Comparison of ENCODE assay signal across 8 mouse cellular contexts in genomic region chr1:137900621-137901071, GRCm38 (mm10).
DNase-seq lines count a peak whose midpoint lies in the region; ATAC-seq and TF ChIP-seq lines count a peak whose summit lies in the region.

No protein-coding gene starts in this region.

- ATAC-seq in heart, embryonic 12.5 days (ENCODE audit: insufficient number of reproducible peaks, low FRiP score), result no peak
- peak; percentile 12 for ATAC-seq in megakaryocyte progenitor cell, adult 5-6 weeks (replicated peaks; ENCODE audit: poor library complexity)
- peak; percentile 4; the same call in 1 of the 2 replicates for ATAC-seq in stomach, embryonic 16.5 days (ENCODE audit: insufficient read depth, low FRiP score)

- H3K4me3 ChIP-seq in spleen, adult 2 months (ENCODE audit: extremely low read depth, insufficient read depth, insufficient read length), result peak overlapping the region; percentile 67
- peak overlapping the region; percentile 73 for H3K4me3 ChIP-seq in heart, embryonic 12.5 days
- peak overlapping the region; percentile 63 for H3K4me3 ChIP-seq in stomach, embryonic 16.5 days (replicated peaks; ENCODE audit: low read length)

- H3K9me3 ChIP-seq in heart, embryonic 12.5 days (replicated peaks), result no peaks in the 10 kb centered on the region
- no peaks in the 10 kb centered on the region for H3K9me3 ChIP-seq in stomach, embryonic 16.5 days (replicated peaks; ENCODE audit: control insufficient read depth, low read length)

- no peak for DNase-seq in spleen, adult 2 months (ENCODE audit: low read depth in 1 of 2, low spot score in 2 of 2)
- DNase-seq in spleen, adult 12 weeks (ENCODE audit: low spot score), result no peak
- peak; percentile 51 for DNase-seq in cerebellum, adult 8-10 months
- DNase-seq in left cerebral cortex, adult 8-10 months (ENCODE audit: low spot score in 2 of 2), result peak; percentile 23 to 51
- DNase-seq in embryo, embryonic 10 days (ENCODE audit: low spot score), result no peak

- WGBS in spleen, adult 2 months, result 2% methylated on average over 8 of the region's 8 CpGs
- WGBS in heart, embryonic 12.5 days, result 14% methylated on average over 8 of the region's 8 CpGs
- under 1% methylated on average over 8 of the region's 8 CpGs for WGBS in stomach, embryonic 16.5 days

- H3K27ac ChIP-seq in spleen, adult 2 months (ENCODE audit: insufficient read depth, low read length), result peak overlapping the region; percentile 27
- peak overlapping the region; percentile 88 for H3K27ac ChIP-seq in heart, embryonic 12.5 days (ENCODE audit: poor library complexity, severe bottlenecking)
- peak overlapping the region; percentile 89 for H3K27ac ChIP-seq in stomach, embryonic 16.5 days (ENCODE audit: low read length)

- H3K36me3 ChIP-seq in spleen, adult 2 months (ENCODE audit: control insufficient read depth, insufficient read depth, low read length), result no peaks in the 10 kb centered on the region
- H3K36me3 ChIP-seq in heart, embryonic 12.5 days, result no peaks in the 10 kb centered on the region
- no peaks in the 10 kb centered on the region for H3K36me3 ChIP-seq in stomach, embryonic 16.5 days (ENCODE audit: control insufficient read depth, insufficient read depth, low read length)

- H3K9ac ChIP-seq in heart, embryonic 12.5 days, result peak overlapping the region; percentile 73
- peak overlapping the region; percentile 72 for H3K9ac ChIP-seq in stomach, embryonic 16.5 days (ENCODE audit: low read length)

- no peaks in the 10 kb centered on the region for H3K27me3 ChIP-seq in spleen, adult 2 months (ENCODE audit: control insufficient read depth, insufficient read depth, low read length)
- no peaks in the 10 kb centered on the region for H3K27me3 ChIP-seq in heart, embryonic 12.5 days (replicated peaks)
- no peaks in the 10 kb centered on the region for H3K27me3 ChIP-seq in stomach, embryonic 16.5 days (ENCODE audit: control insufficient read depth, insufficient read depth, low read length)

- H3K4me2 ChIP-seq in heart, embryonic 12.5 days, result peak overlapping the region; percentile 68
- peak overlapping the region; percentile 68 for H3K4me2 ChIP-seq in stomach, embryonic 16.5 days (ENCODE audit: low read depth, low read length)

- peaks cover 4% of the 10 kb centered on the region for H3K4me1 ChIP-seq in spleen, adult 2 months (ENCODE audit: control insufficient read depth, insufficient read depth, insufficient read length)
- H3K4me1 ChIP-seq in heart, embryonic 12.5 days (replicated peaks), result peaks cover 12% of the 10 kb centered on the region
- peaks cover 14% of the 10 kb centered on the region for H3K4me1 ChIP-seq in stomach, embryonic 16.5 days (ENCODE audit: control insufficient read depth, insufficient read depth, low read length)

- TF ChIP-seq CTCF in spleen, adult 2 months (IDR thresholded peaks at IDR 0.05; ENCODE audit: extremely low read depth, insufficient read depth, insufficient read length, insufficient replicate concordance), result no peak

- TF ChIP-seq POLR2A in spleen, adult 2 months (IDR thresholded peaks at IDR 0.05; ENCODE audit: low read depth, low read length), result no peak

Comparison
In these comparisons a context has a peak if more than half of its experiments do, and no peak if none do; other contexts are left out.
1. DNase-seq: peak in cerebellum, adult 8-10 months (single experiment) and left cerebral cortex, adult 8-10 months (2 of 2); none in spleen, adult 2 months (0 of 2), spleen, adult 12 weeks (single experiment) and embryo, embryonic 10 days (single experiment).
2. H3K27ac ChIP-seq: peak in every context shown above with its lines; median percentile 89 in stomach, embryonic 16.5 days; 88 in heart, embryonic 12.5 days; 27 in spleen, adult 2 months.
3. Peak in every context shown above with its lines, with median percentiles within 50 percentile points of each other: H3K4me3 ChIP-seq.